Mouse (Mus musculus) inflammation-experienced regulatory T-cells, adult 6 months (primary cell): ENCODE measurements at regions not wholly inside any gene's neighbourhood (a gene's known extent, or its start where the extent isn't known, plus 50 kb on each side); places are given as distances from the start of the nearest gene placed in this dataset.

Experiments used
- ATAC-seq: one replicate; pipeline ENCODE4 v1.8.0; 2017

- ATAC-seq, result no peak
These were observed 71.9 kb downstream of the 1810010D01Rik start for GRCm38 (mm10) chr7:145135971-145136370.

- ATAC-seq, result no peak
These were observed 75.4 kb downstream of the 1810010D01Rik start for GRCm38 (mm10) chr7:145132506-145132905.

GRCm38 (mm10) chr7:145131438-145132159 is 76.3 kb downstream of the 1810010D01Rik start:
- no peak for ATAC-seq

GRCm38 (mm10) chr7:145129971-145130370 is 77.9 kb downstream of the 1810010D01Rik start:
- ATAC-seq, result no peak

- no peak for ATAC-seq
These were observed 80.3 kb downstream of the 1810010D01Rik start for GRCm38 (mm10) chr7:145127661-145128060.

- ATAC-seq, result no peak
These were observed 80.7 kb downstream of the 1810010D01Rik start for GRCm38 (mm10) chr7:145127180-145127579.

- ATAC-seq, result no peak
These were observed 83.8 kb downstream of the 1810010D01Rik start for GRCm38 (mm10) chr7:145123996-145124601.

- ATAC-seq, result no peak
These were observed 85.4 kb downstream of the 1810010D01Rik start for GRCm38 (mm10) chr7:145122471-145122870.

GRCm38 (mm10) chr7:145118406-145118805 is 89.5 kb downstream of the 1810010D01Rik start:
- ATAC-seq, result no peak

- ATAC-seq, result no peak
These were observed 93.3 kb downstream of the 1810010D01Rik start for GRCm38 (mm10) chr7:145114660-145115059.

GRCm38 (mm10) chr7:145114145-145114544 is 93.8 kb downstream of the 1810010D01Rik start:
- ATAC-seq, result no peak

- ATAC-seq, result no peak
These were observed 94.9 kb downstream of the 1810010D01Rik start for GRCm38 (mm10) chr7:145112887-145113531.

GRCm38 (mm10) chr7:145112146-145112830 is 95.6 kb downstream of the 1810010D01Rik start:
- ATAC-seq, result peak; percentile 19

GRCm38 (mm10) chr7:145111252-145112131 is 96.4 kb downstream of the 1810010D01Rik start:
- ATAC-seq, result peak; percentile 72

GRCm38 (mm10) chr7:145110657-145111251 is 97.2 kb downstream of the 1810010D01Rik start:
- ATAC-seq, result peak; percentile 29

GRCm38 (mm10) chr7:145110028-145110427 is 97.9 kb downstream of the 1810010D01Rik start:
- no peak for ATAC-seq

- no peak for ATAC-seq
These were observed 98.4 kb downstream of the 1810010D01Rik start for GRCm38 (mm10) chr7:145109471-145109870.

- ATAC-seq, result no peak
These were observed 98.9 kb downstream of the 1810010D01Rik start for GRCm38 (mm10) chr7:145108994-145109393.

- ATAC-seq, result no peak
These were observed 100.2 kb downstream of the 1810010D01Rik start for GRCm38 (mm10) chr7:145107575-145108170.

- no peak for ATAC-seq
These were observed 101.4 kb downstream of the 1810010D01Rik start for GRCm38 (mm10) chr7:145106494-145106849.

GRCm38 (mm10) chr7:145105831-145106493 is 102.0 kb downstream of the 1810010D01Rik start:
- no peak for ATAC-seq
